Comparison of ENCODE assay signal across 8 mouse cellular contexts in genomic region chr4:117039925-117040687, GRCm38 (mm10). TPM values are rescaled to one million over a fixed set of nuclear protein-coding genes. Genes with fewer than 3 reads are reported as not detected.
DNase-seq lines count a peak whose midpoint lies in the region; ATAC-seq and TF ChIP-seq lines count a peak whose summit lies in the region.

No protein-coding gene starts in this region.

- H3K27me3 ChIP-seq in forebrain, embryonic 12.5 days: no peaks in the 10 kb centered on the region
- no peaks in the 10 kb centered on the region for H3K27me3 ChIP-seq in hindbrain, embryonic 11.5 days (ENCODE audit: control insufficient read depth, insufficient read depth, low read length)
- H3K27me3 ChIP-seq in small intestine, adult 2 months (ENCODE audit: control insufficient read depth, insufficient read depth, low read length): no peaks in the 10 kb centered on the region

- no peak overlapping the region for H3K9ac ChIP-seq in forebrain, embryonic 12.5 days
- no peak overlapping the region for H3K9ac ChIP-seq in hindbrain, embryonic 11.5 days (ENCODE audit: low read depth, low read length)

- WGBS in forebrain, embryonic 12.5 days: 49% methylated on average over 9 of the region's 9 CpGs
- 41% methylated on average over 9 of the region's 9 CpGs for WGBS in hindbrain, embryonic 11.5 days
- WGBS in small intestine, adult 2 months: 12% methylated on average over 9 of the region's 9 CpGs

- peaks cover 19% of the 10 kb centered on the region for H3K4me1 ChIP-seq in forebrain, embryonic 12.5 days
- no peaks in the 10 kb centered on the region for H3K4me1 ChIP-seq in hindbrain, embryonic 11.5 days (replicated peaks; ENCODE audit: control insufficient read depth, insufficient read depth, low read length)
- H3K4me1 ChIP-seq in small intestine, adult 2 months (ENCODE audit: control insufficient read depth, insufficient read depth, insufficient read length, low read length): peaks cover 3% of the 10 kb centered on the region; the same call in 1 of the 2 replicates

- no peak overlapping the region for H3K4me2 ChIP-seq in forebrain, embryonic 12.5 days
- H3K4me2 ChIP-seq in hindbrain, embryonic 11.5 days (replicated peaks; ENCODE audit: low read depth, low read length): no peak overlapping the region

- ATAC-seq in forebrain, embryonic 12.5 days (ENCODE audit: low FRiP score): 0 out of 2 replicates have a peak, but pooled peaks have one; percentile 20
- ATAC-seq in hindbrain, embryonic 11.5 days (ENCODE audit: low FRiP score): no peak
- no peak for ATAC-seq in CD4-positive, CD25-positive, alpha-beta regulatory T cell, adult 4 months

- H3K36me3 ChIP-seq in forebrain, embryonic 12.5 days (replicated peaks): peaks cover 6% of the 10 kb centered on the region; the same call in 1 of the 2 replicates
- H3K36me3 ChIP-seq in hindbrain, embryonic 11.5 days (ENCODE audit: control insufficient read depth, insufficient read depth, low read length): no peaks in the 10 kb centered on the region
- 0 out of 2 replicates have a peak, but pooled peaks cover 2% of the 10 kb centered on the region for H3K36me3 ChIP-seq in small intestine, adult 2 months (ENCODE audit: control insufficient read depth, insufficient read depth, low read length)

- no peak for TF ChIP-seq CTCF in layer of hippocampus, adult 2 months (conservative IDR thresholded peaks at IDR 0.05)
- no peak for TF ChIP-seq CTCF in small intestine, adult 2 months (IDR thresholded peaks at IDR 0.05; ENCODE audit: extremely low read depth, insufficient read length, insufficient replicate concordance, low read depth, low read length)

- peak overlapping the region; percentile 73 for H3K27ac ChIP-seq in forebrain, embryonic 12.5 days
- H3K27ac ChIP-seq in hindbrain, embryonic 11.5 days (ENCODE audit: low read depth, low read length): peak overlapping the region; percentile 18
- peak overlapping the region; percentile 81 for H3K27ac ChIP-seq in layer of hippocampus, adult 2 months
- H3K27ac ChIP-seq in small intestine, adult 2 months (ENCODE audit: insufficient read depth, low read depth, low read length): peak overlapping the region; percentile 23; the same call in 1 of the 2 replicates

- peak; percentile 9 for DNase-seq in ovary, postnatal 10 days (ENCODE audit: low spot score)
- DNase-seq in ovary, adult 18-20 months (ENCODE audit: low spot score): no peak
- DNase-seq in hindbrain, embryonic 11.5 days (ENCODE audit: low spot score): peak; percentile 48
- peak; percentile 82 to 87 for DNase-seq in layer of hippocampus, adult 2 months (ENCODE audit: low spot score in 2 of 2)
- DNase-seq in lung, postnatal 36 days: peak; percentile 73

- TF ChIP-seq POLR2A in small intestine, adult 2 months (IDR thresholded peaks at IDR 0.05; ENCODE audit: low read depth, low read length): no peak

- no peaks in the 10 kb centered on the region for H3K9me3 ChIP-seq in forebrain, embryonic 12.5 days
- no peaks in the 10 kb centered on the region for H3K9me3 ChIP-seq in hindbrain, embryonic 11.5 days (ENCODE audit: control insufficient read depth, low read length)

- no peak overlapping the region for H3K4me3 ChIP-seq in forebrain, embryonic 12.5 days (replicated peaks)
- no peak overlapping the region for H3K4me3 ChIP-seq in hindbrain, embryonic 11.5 days (ENCODE audit: low read depth, low read length)
- no peak overlapping the region; the same call in 1 of the 2 replicates for H3K4me3 ChIP-seq in layer of hippocampus, adult 2 months
- H3K4me3 ChIP-seq in small intestine, adult 2 months (ENCODE audit: low read depth, low read length): no peak overlapping the region

RNA-seq across cellular contexts. Expression of gene Eif2b3, which starts 20.9 kb away (rescaled TPM):
- 41.0 and 44.1 TPM in 2 replicates for polyA plus RNA-seq in forebrain, embryonic 12.5 days (2016; fragmentation: Nextera tagmentation; extraction: Ambion mirVana)
- polyA plus RNA-seq in hindbrain, embryonic 11.5 days (2014; fragmentation: Nextera tagmentation; extraction: Ambion mirVana): 51.9 and 53.0 TPM in 2 replicates
- total RNA-seq in layer of hippocampus, adult 2 months (2021): 10 to 100 TPM; 19.7 to 20.6 TPM
- polyA plus RNA-seq in small intestine, adult 2 months (2012; rRNA removed): 0.86 and 1.5 TPM in 2 replicates
- 10 to 100 TPM; 33.7 to 39.2 TPM for polyA plus RNA-seq in CD4-positive, CD25-positive, alpha-beta regulatory T cell, adult 4 months (2017; shearing (Covaris generic))

RNA-seq across cellular contexts. Expression of gene Hectd3, which starts 45.0 kb away (rescaled TPM):
- polyA plus RNA-seq in forebrain, embryonic 12.5 days (2016; fragmentation: Nextera tagmentation; extraction: Ambion mirVana): 17.1 and 21.2 TPM in 2 replicates
- polyA plus RNA-seq in hindbrain, embryonic 11.5 days (2014; fragmentation: Nextera tagmentation; extraction: Ambion mirVana): 7.8 and 12.6 TPM in 2 replicates
- total RNA-seq in layer of hippocampus, adult 2 months (2021): 10 to 100 TPM; 44.9 to 46.1 TPM
- polyA plus RNA-seq in small intestine, adult 2 months (2012; rRNA removed): 68.8 and 261 TPM in 2 replicates
- polyA plus RNA-seq in CD4-positive, CD25-positive, alpha-beta regulatory T cell, adult 4 months (2017; shearing (Covaris generic)): 1 to 10 TPM; 8.8 to 8.9 TPM

RNA-seq across cellular contexts. Expression of gene Urod, which starts 45.9 kb away (rescaled TPM):
- 76.0 and 78.0 TPM in 2 replicates for polyA plus RNA-seq in forebrain, embryonic 12.5 days (2016; fragmentation: Nextera tagmentation; extraction: Ambion mirVana)
- polyA plus RNA-seq in hindbrain, embryonic 11.5 days (2014; fragmentation: Nextera tagmentation; extraction: Ambion mirVana): 97.3 and 110 TPM in 2 replicates
- 10 to 100 TPM; 58.5 to 59.2 TPM for total RNA-seq in layer of hippocampus, adult 2 months (2021)
- 19.8 and 35.5 TPM in 2 replicates for polyA plus RNA-seq in small intestine, adult 2 months (2012; rRNA removed)
- polyA plus RNA-seq in CD4-positive, CD25-positive, alpha-beta regulatory T cell, adult 4 months (2017; shearing (Covaris generic)): 10 to 100 TPM; 74.1 to 89.7 TPM

RNA-seq across cellular contexts. Expression of gene Ptch2, which starts 55.8 kb away (rescaled TPM):
- polyA plus RNA-seq in forebrain, embryonic 12.5 days (2016; fragmentation: Nextera tagmentation; extraction: Ambion mirVana): 5.9 and 6.7 TPM in 2 replicates
- polyA plus RNA-seq in hindbrain, embryonic 11.5 days (2014; fragmentation: Nextera tagmentation; extraction: Ambion mirVana): 1.4 and 1.9 TPM in 2 replicates
- total RNA-seq in layer of hippocampus, adult 2 months (2021): 1 to 10 TPM; 1.5 to 2.7 TPM
- 2.4 and 3.7 TPM in 2 replicates for polyA plus RNA-seq in small intestine, adult 2 months (2012; rRNA removed)
- polyA plus RNA-seq in CD4-positive, CD25-positive, alpha-beta regulatory T cell, adult 4 months (2017; shearing (Covaris generic)): under 1 TPM in 1 of 2 experiments, not detected in 1; 0.76 TPM

Comparison
In these comparisons a context has a peak if more than half of its experiments do, and no peak if none do; other contexts are left out.
1. H3K27ac ChIP-seq: peak in every context shown above with its lines; median percentile 81 in layer of hippocampus, adult 2 months; 73 in forebrain, embryonic 12.5 days; 23 in small intestine, adult 2 months; 18 in hindbrain, embryonic 11.5 days.
2. RNA of gene Eif2b3, which starts 20.9 kb away (polyA plus RNA-seq): 51.9 to 53.0 TPM in hindbrain, embryonic 11.5 days, 41.0 to 44.1 TPM in forebrain, embryonic 12.5 days and 33.7 to 39.2 TPM in CD4-positive, CD25-positive, alpha-beta regulatory T cell, adult 4 months; 0.86 to 1.5 TPM in small intestine, adult 2 months; every median in the first group is over 10 times any median in the second.